Mouse (Mus musculus) kidney, adult 2 months (tissue): ENCODE data around the gene Mageb3. TPM values are rescaled to one million over a fixed set of nuclear protein-coding genes. Genes with fewer than 3 reads are reported as not detected.

Experiments
- DNase-seq: peaks from one replicate; pipeline ENCODE4 v3.0.0; 2021
- H3K27ac ChIP-seq: fragments of 200-500 bp; 2 replicates; pipeline ENCODE4 v1.5.1; 2012; ENCODE audit warnings: low read depth, low read length, control low read depth, inconsistent platforms; ENCODE audit not compliant: insufficient read depth
- H3K27me3 ChIP-seq: fragments of 200-500 bp; replicated peaks from 2 replicates; pipeline ENCODE4 v1.6.1; 2012; ENCODE audit warnings: mild to moderate bottlenecking, moderate library complexity, low read length, inconsistent platforms; ENCODE audit not compliant: control insufficient read depth, insufficient read depth
- H3K36me3 ChIP-seq: fragments of 200-500 bp; 2 replicates; pipeline ENCODE4 v1.6.1; 2012; ENCODE audit warnings: mild to moderate bottlenecking, moderate library complexity, low read length, inconsistent platforms; ENCODE audit not compliant: control insufficient read depth, insufficient read depth
- H3K4me1 ChIP-seq: fragments of 200-500 bp; 2 replicates; pipeline ENCODE4 v1.6.1; 2011; ENCODE audit warnings: low read length; ENCODE audit not compliant: control insufficient read depth, insufficient read depth
- H3K4me3 ChIP-seq: fragments of 200-500 bp; 2 replicates; pipeline ENCODE4 v1.5.1; 2011; ENCODE audit warnings: mild to moderate bottlenecking, low read depth, low read length, control low read depth; ENCODE audit not compliant: insufficient read depth
- CTCF ChIP-seq: fragments of 200-500 bp; conservative IDR thresholded peaks from 2 replicates; pipeline ENCODE4 v1.5.1; 2011; ENCODE audit warnings: low read depth, mild to moderate bottlenecking, control low read depth, low read length, moderate library complexity, mixed read lengths; ENCODE audit not compliant: insufficient read depth, insufficient read length
- POLR2A ChIP-seq: fragments of 200-500 bp; IDR thresholded peaks from one replicate; pipeline ENCODE4 v1.6.1; 2011; ENCODE audit warnings: low read depth, low read length, control low read depth
- WGBS: fragments of 180-500 bp; shearing (Covaris S2); methylation state at CpG from one replicate; pipeline ENCODE4 v1.1.7; 2018; 5-methylcytosine and 5-hydroxymethylcytosine counted together
- polyA plus RNA-seq: library from polyadenylated mRNA; depleted of rRNA; stranded (reverse); fragments of >200 nt; gene quantifications from 2 replicates; pipeline ENCODE4 v1.2.3, GENCODE M21; 2012; rRNA removed

Mageb3 gene
- polyA plus RNA-seq, 1 experiment, result 0.03 TPM

GRCm38 (mm10) chr2:121916047-121916970 is 39.6 kb downstream of the Mageb3 start:
- TF ChIP-seq CTCF, result no peak
- TF ChIP-seq POLR2A, result no peak
- H3K4me3 ChIP-seq, result no peak overlapping the region
- peak; percentile 30 for DNase-seq
- no peaks in the 10 kb centered on the region for H3K27me3 ChIP-seq
- no peak overlapping the region for H3K27ac ChIP-seq
- H3K4me1 ChIP-seq, result no peaks in the 10 kb centered on the region
- no peaks in the 10 kb centered on the region for H3K36me3 ChIP-seq
- 73% methylated on average over 5 of the region's 5 CpGs for WGBS

DNA sequence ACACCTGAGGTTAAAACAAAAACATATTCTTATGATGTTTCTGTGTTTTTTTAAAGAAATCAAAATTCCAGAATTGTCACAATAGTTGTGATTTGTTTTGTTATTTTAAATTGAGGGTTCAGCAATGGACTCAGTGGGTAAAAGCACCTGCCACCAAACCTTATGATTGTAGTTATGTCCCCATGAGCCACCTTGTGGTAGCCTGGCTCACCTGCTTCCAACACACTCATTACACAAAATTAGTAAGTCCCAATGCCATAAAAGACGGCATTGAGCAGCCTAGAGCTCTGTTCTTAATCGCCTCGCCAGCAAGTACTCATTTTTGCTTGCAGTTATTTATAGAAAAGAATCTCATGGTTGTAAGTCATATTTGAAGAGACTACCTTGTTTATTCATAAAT is 45.9 kb downstream of the Mageb3 start:
- Histone ChIP-seq H3K4me3 (no peak overlapping the region), H3K4me1 (no peaks in the 10 kb centered on the region), H3K36me3 (no peaks in the 10 kb centered on the region), H3K27me3 (no peaks in the 10 kb centered on the region), H3K27ac (no peak overlapping the region)
- TF ChIP-seq CTCF (peak; percentile 45), POLR2A (no peak)
- DNase-seq, result no peak
- WGBS, result 79% methylated on average over 3 of the region's 3 CpGs

Other genes starting within 250 kb of the Mageb3 start
- 0.18 and 0.45 TPM in 2 replicates for gene Frmd5, start 149.0 kb downstream of the Mageb3 start, polyA plus RNA-seq
- gene Casc4, start 89.1 kb downstream of the Mageb3 start, polyA plus RNA-seq, result 9.6 and 12.9 TPM in 2 replicates
- 4.7 and 4.8 TPM in 2 replicates for gene Ctdspl2, start 91 bp downstream of the Mageb3 start, polyA plus RNA-seq
- 3.2 and 3.3 TPM in 2 replicates for gene Eif3j1, start 72.5 kb upstream of the Mageb3 start, polyA plus RNA-seq
- 6.6 and 7.4 TPM in 2 replicates for gene Spg11, start 162.3 kb upstream of the Mageb3 start, polyA plus RNA-seq
- gene B2m, start 191.6 kb upstream of the Mageb3 start, polyA plus RNA-seq, result 577 and 854 TPM in 2 replicates
- 0.12 TPM in 1 of 2 replicates, not detected in the other for gene Trim69, start 204.6 kb upstream of the Mageb3 start, polyA plus RNA-seq
- gene Patl2, start 230.1 kb upstream of the Mageb3 start, polyA plus RNA-seq, result 0.04 TPM in 1 of 2 replicates, not detected in the other
- not detected in 2 replicates for gene Terb2, start 230.2 kb upstream of the Mageb3 start, polyA plus RNA-seq